11 mouse cellular contexts compared by ENCODE assay signal in genomic region chr8:104061989-104062820, GRCm38 (mm10). TPM values are rescaled to one million over a fixed set of nuclear protein-coding genes. Genes with fewer than 3 reads are reported as not detected.
DNase-seq lines count a peak whose midpoint lies in the region; ATAC-seq lines count a peak whose summit lies in the region.
"Had no signal": no experiment of that assay in that cellular context is flagged by ENCODE, and none has a peak within 500 bp of the region (broad histone marks: within the 10 kb centered on the region; RNA-seq: fewer than 3 reads in every experiment).

No protein-coding gene starts in this region.

- no peak overlapping the region for H3K4me3 ChIP-seq in hindbrain, embryonic 14.5 days (replicated peaks; ENCODE audit: low read length)
- H3K4me3 ChIP-seq in neural tube, embryonic 11.5 days (ENCODE audit: low read depth, low read length): no peak overlapping the region
- H3K4me3 ChIP-seq in heart, embryonic 10.5 days: no peak overlapping the region
- H3K4me3 ChIP-seq: heart, embryonic 12.5 days had no signal

- intact Hi-C loops in gastrocnemius, postnatal 14 days (cut with DNase I; ENCODE audit: low total_unique reads): no loop called here
- intact Hi-C loops in gastrocnemius, postnatal 36 days (cut with DNase I): no loop called here

- 27% methylated on average over 15 of the region's 15 CpGs for WGBS in hindbrain, embryonic 14.5 days
- whole genome bisulfite sequencing in neural tube, embryonic 11.5 days: 55% methylated on average over 15 of the region's 15 CpGs
- 73% methylated on average over 15 of the region's 15 CpGs for WGBS in heart, embryonic 10.5 days

- DNase-seq in gastrocnemius, postnatal 14 days: peak; percentile 21
- no peak for DNase-seq in gastrocnemius, postnatal 36 days
- DNase-seq in embryo, embryonic 11 days: peak; percentile 59
- peak; percentile 67 for DNase-seq in hindbrain, embryonic 14.5 days (ENCODE audit: low spot score)
- DNase-seq in neural tube, embryonic 11.5 days (ENCODE audit: low spot score): peak; percentile 76
- DNase-seq in layer of hippocampus, postnatal 25 days (ENCODE audit: extremely low spot score in 1 of 2, low spot score in 1 of 2): no peak
- DNase-seq in liver: no peak
- DNase-seq in heart, embryonic 10.5 days (ENCODE audit: low spot score): no peak
- DNase-seq: right cerebral cortex, postnatal 25 days had no signal

- H3K4me1 ChIP-seq in hindbrain, embryonic 14.5 days (replicated peaks; ENCODE audit: control insufficient read depth, insufficient read depth, low read length): peaks cover 8% of the 10 kb centered on the region
- H3K4me1 ChIP-seq in neural tube, embryonic 11.5 days (ENCODE audit: control insufficient read depth, insufficient read depth, low read length): peaks cover 7% of the 10 kb centered on the region
- H3K4me1 ChIP-seq in heart, embryonic 10.5 days: 0 out of 2 replicates have a peak, but pooled peaks cover 3% of the 10 kb centered on the region
- H3K4me1 ChIP-seq: heart, embryonic 12.5 days had no signal

- H3K27me3 ChIP-seq in hindbrain, embryonic 14.5 days (ENCODE audit: control insufficient read depth, insufficient read depth, low read length): no peaks in the 10 kb centered on the region
- H3K27me3 ChIP-seq in neural tube, embryonic 11.5 days (ENCODE audit: control insufficient read depth, insufficient read depth, low read length): no peaks in the 10 kb centered on the region
- H3K27me3 ChIP-seq in heart, embryonic 10.5 days (ENCODE audit: insufficient read depth, poor library complexity, severe bottlenecking): 0 out of 2 replicates have a peak, but pooled peaks cover 9% of the 10 kb centered on the region

- no peaks in the 10 kb centered on the region for H3K36me3 ChIP-seq in hindbrain, embryonic 14.5 days (replicated peaks; ENCODE audit: control insufficient read depth, insufficient read depth)
- no peaks in the 10 kb centered on the region for H3K36me3 ChIP-seq in neural tube, embryonic 11.5 days (ENCODE audit: control insufficient read depth, insufficient read depth, low read length)
- H3K36me3 ChIP-seq in heart, embryonic 10.5 days: no peaks in the 10 kb centered on the region
- H3K36me3 ChIP-seq: heart, embryonic 12.5 days had no signal

- H3K27ac ChIP-seq in hindbrain, embryonic 14.5 days: peak overlapping the region; percentile 28; the same call in 1 of the 2 replicates
- no peak overlapping the region for H3K27ac ChIP-seq in neural tube, embryonic 11.5 days (ENCODE audit: low read depth, low read length)
- H3K27ac ChIP-seq in heart, embryonic 10.5 days: no peak overlapping the region

- ATAC-seq in hindbrain, embryonic 14.5 days (ENCODE audit: low FRiP score): peak; percentile 77
- peak; percentile 82 for ATAC-seq in neural tube, embryonic 11.5 days (ENCODE audit: insufficient read depth, low FRiP score, low TSS enrichment)

- H3K9ac ChIP-seq in hindbrain, embryonic 14.5 days: no peak overlapping the region
- no peak overlapping the region for H3K9ac ChIP-seq in neural tube, embryonic 11.5 days (ENCODE audit: low read length)
- H3K9ac ChIP-seq: heart, embryonic 12.5 days had no signal

- H3K9me3 ChIP-seq in hindbrain, embryonic 14.5 days (ENCODE audit: control insufficient read depth, low read length): no peaks in the 10 kb centered on the region
- H3K9me3 ChIP-seq in neural tube, embryonic 11.5 days (ENCODE audit: control insufficient read depth, low read length): no peaks in the 10 kb centered on the region
- no peaks in the 10 kb centered on the region for H3K9me3 ChIP-seq in heart, embryonic 10.5 days
- H3K9me3 ChIP-seq: heart, embryonic 12.5 days had no signal

- peak overlapping the region; percentile 3; the same call in 1 of the 2 replicates for H3K4me2 ChIP-seq in hindbrain, embryonic 14.5 days (replicated peaks)
- no peak overlapping the region for H3K4me2 ChIP-seq in neural tube, embryonic 11.5 days (ENCODE audit: low read depth)
- H3K4me2 ChIP-seq: heart, embryonic 12.5 days had no signal

RNA-seq across cellular contexts. Expression of gene Cdh5, which starts 39.2 kb away (rescaled TPM):
- 100 to 1,000 TPM; 134 to 136 TPM for total RNA-seq in gastrocnemius, postnatal 14 days (2021)
- total RNA-seq in gastrocnemius, postnatal 36 days (2021): 10 to 100 TPM; 40.2 to 46.1 TPM
- polyA plus RNA-seq in hindbrain, embryonic 14.5 days (2014; fragmentation: Nextera tagmentation; extraction: Ambion mirVana): 16.6 and 17.3 TPM in 2 replicates
- 19.5 and 19.8 TPM in 2 replicates for polyA plus RNA-seq in neural tube, embryonic 11.5 days (2014; fragmentation: Nextera tagmentation; extraction: Ambion mirVana)
- total RNA-seq in layer of hippocampus, postnatal 25 days (2021): 10 to 100 TPM in 1 of 2 experiments, 1 to 10 TPM in 1; 8.5 to 10.3 TPM
- 34.1 and 40.4 TPM in 2 replicates for polyA plus RNA-seq in heart, embryonic 10.5 days (2016; fragmentation: Nextera tagmentation; extraction: Ambion mirVana)
- total RNA-seq: common myeloid progenitor, adult 5-6 weeks had no signal

Comparison
In these comparisons a context has a peak if more than half of its experiments do, and no peak if none do; other contexts are left out.
1. DNase-seq: peak in gastrocnemius, postnatal 14 days (single experiment), embryo, embryonic 11 days (single experiment), hindbrain, embryonic 14.5 days (single experiment) and neural tube, embryonic 11.5 days (single experiment); none in gastrocnemius, postnatal 36 days (0 of 2), layer of hippocampus, postnatal 25 days (0 of 2), liver (single experiment) and heart, embryonic 10.5 days (single experiment).